Mouse (Mus musculus) liver (tissue): ENCODE data around the gene Sept3.

Source experiments
- DNase-seq: peaks from one replicate; pipeline ENCODE4 v3.0.0-alpha.2; 2020; ENCODE audit warnings: mixed read lengths

Sept3 gene

GRCm38 (mm10) chr15:82341036-82341501 is 66.4 kb downstream of the Sept3 start:
- peak; percentile 91 for DNase-seq

GRCm38 (mm10) chr15:82341675-82342542 is 67.2 kb downstream of the Sept3 start:
- peak; percentile 88 for DNase-seq

DNA sequence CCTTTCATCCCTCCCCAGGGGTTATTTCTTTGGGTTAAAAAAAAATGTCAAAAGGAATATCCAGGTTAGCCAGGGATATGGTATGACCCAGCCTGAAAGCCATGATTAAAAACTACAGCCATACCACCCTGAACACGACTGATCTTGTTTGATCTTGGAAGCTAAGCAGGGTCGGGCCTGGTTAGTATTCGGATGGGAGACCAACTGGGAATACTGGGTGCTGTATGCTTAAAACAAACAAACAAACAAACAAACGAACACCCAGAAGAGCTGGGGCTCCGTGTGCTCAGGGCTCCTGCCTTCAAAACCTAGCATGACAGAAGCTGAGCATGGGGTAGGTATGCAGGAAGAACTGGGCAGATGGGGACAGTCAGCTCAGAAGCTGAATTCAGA is 67.8 kb downstream of the Sept3 start:
- no peak for DNase-seq

- no peak for DNase-seq
These were observed 68.9 kb downstream of the Sept3 start for GRCm38 (mm10) chr15:82343368-82344287.
